Mouse (Mus musculus) G1E (cell line): ENCODE data around the gene B3galt2.

Source experiments
- CTCF ChIP-seq: IDR thresholded peaks from 2 replicates; pipeline ENCODE4 v1.5.1; 2012; ENCODE audit warnings: low read depth, low read length, inconsistent platforms, mixed read lengths
- GATA1 ChIP-seq: IDR thresholded peaks from 2 replicates; pipeline ENCODE4 v1.6.1; 2012; ENCODE audit warnings: borderline replicate concordance, low read length, inconsistent platforms, mixed read lengths
- POLR2AphosphoS5 ChIP-seq: IDR thresholded peaks from 2 replicates; pipeline ENCODE4 v1.6.1; 2012; ENCODE audit warnings: low read depth, low read length, inconsistent platforms; ENCODE audit not compliant: insufficient replicate concordance
- TAL1 ChIP-seq: conservative IDR thresholded peaks from 2 replicates; pipeline ENCODE4 v1.6.1; 2012; ENCODE audit warnings: low read depth, low read length, inconsistent platforms, mixed read lengths

GRCm38 (mm10) chr1:143653646-143654045, 13.2 kb downstream of the B3galt2 start:
- TF ChIP-seq TAL1: no peak
- TF ChIP-seq POLR2AphosphoS5: no peak
- TF ChIP-seq CTCF: no peak
- no peak for TF ChIP-seq GATA1
